Mouse (Mus musculus) liver, embryonic 14.5 days (tissue): ENCODE data around the gene Sdr39u1.

Experiments
- CTCF ChIP-seq: IDR thresholded peaks from 2 replicates; pipeline ENCODE4 v1.5.1; 2016; ENCODE audit warnings: antibody characterized with exemption, low read depth, control low read depth
- EP300 ChIP-seq: IDR thresholded peaks from 2 replicates; pipeline ENCODE4 v1.6.1; 2016; ENCODE audit warnings: antibody characterized with exemption, low read depth

DNA sequence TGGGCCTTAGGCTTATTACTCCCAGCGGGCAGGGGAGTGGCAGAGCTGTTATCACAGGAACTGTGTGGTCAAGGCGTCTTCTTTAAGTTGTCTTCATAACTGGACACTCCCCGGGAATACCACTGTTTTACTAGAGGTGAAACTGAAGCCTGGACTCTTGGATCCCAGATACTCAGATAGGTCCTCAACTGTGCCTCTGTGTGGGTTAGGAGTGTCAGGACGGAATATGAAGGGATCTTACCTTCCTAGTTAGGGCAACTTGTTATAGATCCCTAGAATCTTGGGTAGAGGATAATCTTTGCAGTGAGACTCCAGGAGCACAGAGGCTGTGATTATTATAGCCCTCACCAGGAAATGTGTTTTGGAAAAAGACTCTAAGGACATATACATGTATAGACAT lies 44.5 kb upstream of the Sdr39u1 start, which contains the start of gene Cma1:
- TF ChIP-seq EP300 (no peak), CTCF (no peak)
